Mouse (Mus musculus) intestine, embryonic 14.5 days (tissue): ENCODE measurements around the gene Cacna1e. TPM values are rescaled to one million over a fixed set of nuclear protein-coding genes. Genes with fewer than 3 reads are reported as not detected.

ENCODE experiments used
- ATAC-seq: fragments of 200-750 bp; cut with Nextera tagmentation; replicated peaks from 2 replicates; pipeline ENCODE4 v1.8.0; 2017; ENCODE audit warnings: low read depth, moderate number of reproducible peaks, moderate TSS enrichment, moderate library complexity; ENCODE audit not compliant: low FRiP score, low TSS enrichment
- DNase-seq: peaks from one replicate; pipeline ENCODE4 v3.0.0-alpha.2; 2018; ENCODE audit warnings: low spot score
- H3K27ac ChIP-seq: fragments of 300-500 bp; sonication (generic); 2 replicates; pipeline ENCODE4 v1.5.1; 2014; ENCODE audit warnings: low read depth, mild to moderate bottlenecking, control low read depth
- H3K27me3 ChIP-seq: fragments of 300-500 bp; sonication (generic); replicated peaks from 2 replicates; pipeline ENCODE4 v1.6.1; 2014; ENCODE audit warnings: low read length, control low read depth; ENCODE audit not compliant: control insufficient read depth, insufficient read depth
- H3K36me3 ChIP-seq: fragments of 300-500 bp; sonication (generic); 2 replicates; pipeline ENCODE4 v1.6.1; 2014; ENCODE audit warnings: low read length, control low read depth; ENCODE audit not compliant: control insufficient read depth, insufficient read depth
- H3K4me1 ChIP-seq: fragments of 300-500 bp; sonication (generic); replicated peaks from 2 replicates; pipeline ENCODE4 v1.6.1; 2014; ENCODE audit warnings: low read length, control low read depth, mixed read lengths; ENCODE audit not compliant: control insufficient read depth, insufficient read depth
- H3K4me2 ChIP-seq: fragments of 300-500 bp; sonication (generic); 2 replicates; pipeline ENCODE4 v1.6.1; 2014; ENCODE audit warnings: low read length
- H3K4me3 ChIP-seq: fragments of 300-500 bp; sonication (generic); 2 replicates; pipeline ENCODE4 v1.5.1; 2014; ENCODE audit warnings: low read depth, low read length, control low read depth, mixed read lengths
- H3K9ac ChIP-seq: fragments of 300-500 bp; sonication (generic); 2 replicates; pipeline ENCODE4 v1.6.1; 2014; ENCODE audit warnings: mild to moderate bottlenecking, low read length
- H3K9me3 ChIP-seq: fragments of 300-500 bp; sonication (generic); 2 replicates; pipeline ENCODE4 v1.6.1; 2016; ENCODE audit warnings: low read length, control low read depth; ENCODE audit not compliant: control insufficient read depth
- WGBS: fragments of 180-500 bp; shearing (Covaris S2); extraction: QIAGEN DNeasy Blood & Tissue Kit; methylation state at CpG from one replicate; pipeline ENCODE4 v1.1.7; 2014; 5-methylcytosine and 5-hydroxymethylcytosine counted together
- polyA plus RNA-seq: library from polyadenylated mRNA; unstranded; fragments of >200 nt; fragmentation: Nextera tagmentation; extraction: Ambion mirVana; gene quantifications from 2 replicates; pipeline ENCODE4 v1.2.1, GENCODE M21; 2014

Gene Cacna1e
- polyA plus RNA-seq, 1 experiment from 2014 or later: 2.0 TPM

- no peak overlapping the region for H3K4me2 ChIP-seq
- no peak for DNase-seq
- WGBS: 82% methylated on average over 4 of the region's 4 CpGs
- no peaks in the 10 kb centered on the region for H3K27me3 ChIP-seq
- H3K9ac ChIP-seq: no peak overlapping the region
- H3K9me3 ChIP-seq: no peaks in the 10 kb centered on the region
- H3K27ac ChIP-seq: no peak overlapping the region
- no peaks in the 10 kb centered on the region for H3K36me3 ChIP-seq
- H3K4me3 ChIP-seq: no peak overlapping the region
- no peak for ATAC-seq
- no peaks in the 10 kb centered on the region for H3K4me1 ChIP-seq
Measured at GRCm38 (mm10) chr1:154763132-154763531, 121.2 kb downstream of the Cacna1e start.

- Histone ChIP-seq H3K9ac (no peak overlapping the region), H3K27ac (no peak overlapping the region), H3K4me3 (no peak overlapping the region), H3K4me1 (no peaks in the 10 kb centered on the region), H3K36me3 (no peaks in the 10 kb centered on the region), H3K27me3 (no peaks in the 10 kb centered on the region), H3K9me3 (no peaks in the 10 kb centered on the region), H3K4me2 (no peak overlapping the region)
- DNase-seq (no peak), ATAC-seq (no peak)
- WGBS: 54% methylated on average over 2 of the region's 2 CpGs
Measured at GRCm38 (mm10) chr1:154752081-154752480, 132.2 kb downstream of the Cacna1e start.

- no peaks in the 10 kb centered on the region for H3K9me3 ChIP-seq
- no peaks in the 10 kb centered on the region for H3K36me3 ChIP-seq
- H3K4me2 ChIP-seq: no peak overlapping the region
- no peak for DNase-seq
- H3K9ac ChIP-seq: no peak overlapping the region
- 82% methylated on average over 3 of the region's 3 CpGs for WGBS
- no peak for ATAC-seq
- no peaks in the 10 kb centered on the region for H3K4me1 ChIP-seq
- H3K27me3 ChIP-seq: no peaks in the 10 kb centered on the region
- no peak overlapping the region for H3K4me3 ChIP-seq
- no peak overlapping the region for H3K27ac ChIP-seq
Measured at GRCm38 (mm10) chr1:154748531-154748930, 135.8 kb downstream of the Cacna1e start.

GRCm38 (mm10) chr1:154745241-154745640 is 139.1 kb downstream of the Cacna1e start:
- no peak for DNase-seq
- WGBS: 84% methylated on average over 6 of the region's 6 CpGs
- no peaks in the 10 kb centered on the region for H3K27me3 ChIP-seq
- H3K9ac ChIP-seq: no peak overlapping the region
- H3K9me3 ChIP-seq: no peaks in the 10 kb centered on the region
- H3K27ac ChIP-seq: no peak overlapping the region
- no peaks in the 10 kb centered on the region for H3K36me3 ChIP-seq
- no peaks in the 10 kb centered on the region for H3K4me1 ChIP-seq
- no peak overlapping the region for H3K4me3 ChIP-seq
- no peak overlapping the region for H3K4me2 ChIP-seq
- ATAC-seq: no peak

- Histone ChIP-seq H3K4me1 (no peaks in the 10 kb centered on the region), H3K27ac (no peak overlapping the region), H3K9ac (no peak overlapping the region), H3K4me2 (no peak overlapping the region), H3K9me3 (no peaks in the 10 kb centered on the region), H3K4me3 (no peak overlapping the region), H3K27me3 (peaks cover 45% of the 10 kb centered on the region), H3K36me3 (no peaks in the 10 kb centered on the region)
- DNase-seq: no peak
- 77% methylated on average over 7 of the region's 7 CpGs for WGBS
- no peak for ATAC-seq
Measured at GRCm38 (mm10) chr1:154730411-154730961, 153.8 kb downstream of the Cacna1e start.

- peak; percentile 85 for DNase-seq
- no peak overlapping the region for H3K4me3 ChIP-seq
- no peaks in the 10 kb centered on the region for H3K9me3 ChIP-seq
- H3K4me1 ChIP-seq: no peaks in the 10 kb centered on the region
- peaks cover 56% of the 10 kb centered on the region for H3K27me3 ChIP-seq
- no peak overlapping the region for H3K9ac ChIP-seq
- no peaks in the 10 kb centered on the region for H3K36me3 ChIP-seq
- H3K4me2 ChIP-seq: no peak overlapping the region
- ATAC-seq: no peak
- WGBS: 58% methylated on average over 6 of the region's 6 CpGs
- no peak overlapping the region for H3K27ac ChIP-seq
Measured at GRCm38 (mm10) chr1:154729269-154729980, 154.9 kb downstream of the Cacna1e start.

- DNase-seq (no peak), ATAC-seq (no peak)
- no peaks in the 10 kb centered on the region for H3K36me3 ChIP-seq
- no peak overlapping the region for H3K27ac ChIP-seq
- H3K27me3 ChIP-seq: peaks cover 63% of the 10 kb centered on the region
- H3K4me1 ChIP-seq: no peaks in the 10 kb centered on the region
- H3K4me3 ChIP-seq: no peak overlapping the region
- no peak overlapping the region for H3K9ac ChIP-seq
- no peaks in the 10 kb centered on the region for H3K9me3 ChIP-seq
- H3K4me2 ChIP-seq: no peak overlapping the region
- 52% methylated on average over 5 of the region's 5 CpGs for WGBS
Measured at GRCm38 (mm10) chr1:154728682-154729081, 155.6 kb downstream of the Cacna1e start.

- WGBS: 82% methylated on average over 8 of the region's 8 CpGs
Measured at GRCm38 (mm10) chr1:154727696-154728095, 156.6 kb downstream of the Cacna1e start.

More at GRCm38 (mm10) chr1:154727696-154728095, 156.6 kb downstream of the Cacna1e start:
- Histone ChIP-seq H3K27me3 (peaks cover 73% of the 10 kb centered on the region), H3K9me3 (no peaks in the 10 kb centered on the region), H3K36me3 (no peaks in the 10 kb centered on the region), H3K4me1 (no peaks in the 10 kb centered on the region), H3K4me3 (no peak overlapping the region), H3K27ac (no peak overlapping the region), H3K9ac (no peak overlapping the region), H3K4me2 (no peak overlapping the region)
- DNase-seq (no peak), ATAC-seq (no peak)
